Mouse (Mus musculus): ENCODE results near the gene Fmnl3.

DNA sequence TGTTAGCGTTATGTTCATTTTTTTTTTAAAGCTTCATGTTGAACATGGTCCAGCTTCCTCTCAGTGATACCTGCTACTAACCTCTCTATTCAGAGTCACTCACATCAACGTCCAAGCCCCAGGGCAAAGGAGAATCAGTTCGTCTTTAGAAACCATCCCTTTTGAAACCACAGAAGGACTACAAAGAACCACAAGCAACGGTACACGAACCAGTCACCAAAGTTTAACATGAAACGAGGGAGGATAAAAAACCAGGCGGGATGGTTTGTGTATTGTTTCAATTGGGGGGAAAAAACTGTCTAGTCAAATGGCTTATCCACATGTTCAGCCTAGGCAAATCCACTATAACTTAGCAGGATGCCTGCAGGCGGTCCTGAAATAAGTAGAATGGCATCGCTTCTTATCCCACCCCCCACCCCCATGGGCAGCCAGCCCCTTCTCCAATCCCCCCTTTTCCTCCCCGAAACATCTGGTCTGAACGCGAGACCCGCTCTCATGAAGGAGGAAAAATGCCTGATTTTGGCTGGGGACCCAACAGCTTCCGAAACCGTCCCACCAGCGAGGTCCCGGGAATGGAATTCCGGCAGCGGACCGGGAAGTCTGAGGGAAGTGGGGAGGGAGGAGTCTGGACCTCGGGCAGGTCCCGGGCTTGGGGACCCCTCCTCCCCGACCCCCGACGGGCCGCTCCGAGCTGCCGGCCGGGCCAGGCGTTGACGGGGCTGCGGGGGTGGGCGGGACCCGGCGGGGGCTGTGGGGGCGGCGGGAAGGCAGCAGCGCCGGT lies 701 bp downstream of the Fmnl3 start:
- TF ChIP-seq GATA1 (IDR thresholded peaks at IDR 0.05; ENCODE audit: borderline replicate concordance, low read length) = no peak
- TF ChIP-seq CTCF (IDR thresholded peaks at IDR 0.05; ENCODE audit: low read depth, low read length) = no peak
